Mouse (Mus musculus): ENCODE results near the gene Antxrl.

Antxrl gene

DNA sequence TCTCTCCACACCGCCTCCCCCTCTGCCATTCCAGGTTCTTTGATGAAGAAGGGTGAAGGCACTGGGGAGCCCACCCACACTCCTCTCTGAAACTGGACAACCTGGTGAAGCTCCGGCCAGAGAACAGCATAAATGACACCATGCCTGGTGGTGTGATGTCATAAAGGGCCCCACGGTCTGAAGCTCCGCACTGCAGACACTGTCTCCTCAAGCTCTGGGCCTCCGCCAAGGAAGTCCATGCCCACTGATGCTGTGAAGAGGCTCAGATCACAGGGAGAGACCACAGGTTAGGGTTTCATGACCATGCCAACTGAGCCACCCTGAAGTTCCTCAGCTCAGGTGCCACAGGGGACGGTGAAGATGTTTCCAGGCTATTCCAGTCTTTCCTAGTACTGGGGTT, at the start of gene Antxrl:
Gene Antxrl (plus strand): TSS at position 192 of the 400 bp plus-strand sequence.
- no peak for DNase-seq

DNA sequence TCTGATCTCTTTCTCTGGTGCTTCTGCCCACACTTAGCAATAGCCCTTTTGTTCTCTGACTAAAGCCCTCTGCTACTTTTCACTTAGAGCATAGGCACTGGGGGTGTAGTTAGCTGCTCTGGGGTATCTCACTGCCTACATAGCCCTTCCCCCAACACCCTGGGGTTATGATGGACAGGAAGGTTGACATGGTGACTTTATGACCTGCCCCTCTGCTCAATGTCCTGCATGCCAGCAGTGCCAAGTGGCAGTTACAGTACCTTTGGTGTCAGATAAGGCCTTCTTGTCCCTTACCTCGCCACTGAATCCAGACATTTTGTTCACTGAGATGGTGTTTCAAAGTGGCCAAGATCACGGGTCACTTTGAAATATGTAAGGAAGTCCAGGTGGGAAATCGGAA, 37.4 kb upstream of the Antxrl start, which contains the start of gene Gm30083:
Gene Gm30083 (minus strand): TSS at position 120 of the 400 bp plus-strand sequence.
- DNase-seq = no peak

DNA sequence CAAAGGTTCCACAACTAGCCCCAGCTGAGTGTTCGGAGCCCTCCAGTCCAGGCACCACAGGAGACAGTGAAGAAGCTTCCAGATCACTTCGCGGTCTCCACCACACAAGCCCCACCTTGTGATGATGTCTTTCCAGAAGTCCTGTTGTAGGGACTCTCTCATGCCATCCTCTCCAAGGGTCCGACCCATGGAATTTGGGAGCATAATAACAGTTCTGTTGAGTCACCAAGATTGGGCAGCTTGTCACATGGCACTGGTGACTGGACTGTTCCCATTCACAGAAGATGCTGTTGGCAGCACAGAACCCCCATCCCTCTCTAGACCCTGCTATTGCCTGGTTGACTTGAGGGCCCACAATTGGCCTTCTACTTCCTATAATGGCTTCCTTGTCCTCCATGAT, 36.1 kb upstream of the Antxrl start, which contains the start of gene Gm5460:
Gene Gm5460 (plus strand): TSS at position 378 of the 400 bp plus-strand sequence.
- no peak for DNase-seq

DNA sequence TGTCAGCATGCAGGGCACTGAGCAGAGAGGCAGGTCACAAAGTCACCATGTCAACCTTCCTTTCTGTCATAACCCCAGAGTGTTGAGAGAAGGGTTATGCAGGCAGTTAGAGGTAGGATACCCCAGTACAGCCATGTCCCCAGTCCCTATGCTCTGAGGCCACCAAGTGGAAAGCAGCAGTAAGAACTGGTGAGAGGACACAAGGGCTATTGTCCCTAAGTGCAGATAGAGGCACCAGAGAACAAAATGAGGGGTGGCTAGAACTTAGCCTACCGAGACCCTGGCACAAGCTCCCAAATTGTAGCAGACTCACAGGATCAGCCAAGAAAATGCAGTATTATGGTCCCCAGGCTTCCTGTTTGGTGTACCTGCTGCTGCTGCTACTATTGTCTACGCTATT, 35.6 kb upstream of the Antxrl start:
- no peak for DNase-seq

DNA sequence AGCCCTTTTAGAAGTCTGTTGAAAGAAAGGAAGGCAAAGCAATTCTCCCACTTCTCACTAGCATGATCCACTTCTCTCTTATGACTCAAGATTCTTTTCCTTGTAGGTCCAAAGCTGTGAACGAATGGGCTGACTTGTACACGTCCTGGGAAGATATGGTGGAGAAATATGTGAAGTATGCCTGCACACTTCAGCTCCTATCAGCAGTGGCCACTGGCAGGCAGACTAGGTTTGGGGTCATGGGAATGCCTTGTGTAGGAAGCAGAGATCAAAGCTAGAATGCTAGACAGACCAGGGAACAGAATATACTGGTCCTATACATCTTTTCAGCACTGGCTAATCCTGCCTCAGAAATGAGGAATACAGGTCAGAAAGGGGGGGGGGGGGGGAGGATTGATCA, 25.8 kb upstream of the Antxrl start:
- DNase-seq = no peak

DNA sequence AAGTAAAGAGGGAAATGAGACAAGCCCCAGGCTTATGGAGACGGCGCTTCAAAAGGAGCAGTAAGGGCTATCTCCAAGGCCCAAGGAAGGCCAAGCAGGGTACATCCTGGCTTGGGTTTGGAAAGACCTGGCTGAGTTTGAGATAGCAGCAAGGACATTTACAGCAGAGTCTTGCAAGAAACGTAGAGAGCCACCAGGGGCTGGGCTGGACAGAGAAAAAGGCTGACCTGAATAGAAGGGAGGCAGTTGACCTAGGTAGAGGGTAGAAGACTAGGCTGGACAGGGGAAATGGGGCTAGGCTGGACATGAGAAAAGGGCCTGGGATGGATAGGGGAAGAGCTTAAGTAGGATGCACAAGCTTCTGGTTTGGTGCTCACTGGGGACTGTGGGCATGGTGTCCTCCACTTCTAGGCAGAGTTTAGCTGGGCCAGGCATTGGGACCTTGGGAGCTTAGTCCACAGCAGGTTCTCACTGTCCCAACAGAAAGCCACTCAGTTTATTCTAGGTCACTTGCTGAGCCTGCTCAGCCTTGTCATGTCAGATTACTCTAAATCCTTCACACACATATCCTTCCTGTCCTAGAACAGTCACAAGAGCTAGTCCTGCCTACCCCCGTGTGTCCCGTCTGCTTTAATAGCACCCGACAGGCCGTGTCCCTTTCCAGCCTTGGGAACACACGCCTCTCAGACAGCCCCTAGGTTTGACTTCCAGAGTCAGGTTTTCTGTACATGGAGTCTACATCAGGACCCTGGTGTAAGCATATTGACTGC, 18.5 kb upstream of the Antxrl start:
- DNase-seq = no peak

DNA sequence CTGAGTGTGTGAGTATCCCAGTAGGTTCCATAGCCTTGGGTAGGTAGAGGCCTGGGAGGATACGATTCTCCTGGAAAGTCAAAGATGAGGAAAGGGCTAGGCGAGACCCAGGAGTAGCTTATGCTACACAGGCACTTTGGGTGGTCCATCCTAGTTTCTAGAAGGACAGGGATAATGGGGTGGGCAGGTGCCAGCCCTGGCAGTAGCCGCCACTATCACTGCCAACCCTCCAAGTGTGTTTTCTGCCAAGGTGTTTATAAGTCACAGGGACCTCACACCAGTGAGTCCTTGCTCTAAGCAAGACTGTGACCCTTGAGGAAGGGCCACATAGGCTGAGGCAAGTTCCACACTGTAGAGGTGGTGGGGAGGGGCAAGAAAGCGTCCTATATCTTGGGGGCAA, 11.3 kb upstream of the Antxrl start:
- DNase-seq = no peak

DNA sequence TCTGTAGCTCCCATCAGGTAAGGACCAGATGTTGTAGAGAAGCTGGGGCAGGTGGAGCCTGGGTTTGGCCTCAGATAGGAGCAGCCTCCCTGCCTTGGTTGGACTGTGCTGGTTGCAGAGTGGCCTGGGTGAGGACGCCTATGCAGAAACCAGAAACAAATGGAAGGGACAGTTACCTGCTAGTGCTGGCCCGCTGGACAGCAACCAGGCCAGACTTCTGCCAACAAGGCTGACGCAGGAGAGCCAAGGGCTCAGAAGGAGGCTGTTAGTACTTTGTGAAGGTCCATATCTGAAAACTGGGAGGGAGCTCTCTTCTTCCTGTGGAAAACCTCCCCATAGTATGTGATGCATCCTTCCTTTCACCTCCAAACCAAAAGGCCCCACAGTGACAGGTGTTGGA, 9.2 kb upstream of the Antxrl start:
- no peak for DNase-seq

DNA sequence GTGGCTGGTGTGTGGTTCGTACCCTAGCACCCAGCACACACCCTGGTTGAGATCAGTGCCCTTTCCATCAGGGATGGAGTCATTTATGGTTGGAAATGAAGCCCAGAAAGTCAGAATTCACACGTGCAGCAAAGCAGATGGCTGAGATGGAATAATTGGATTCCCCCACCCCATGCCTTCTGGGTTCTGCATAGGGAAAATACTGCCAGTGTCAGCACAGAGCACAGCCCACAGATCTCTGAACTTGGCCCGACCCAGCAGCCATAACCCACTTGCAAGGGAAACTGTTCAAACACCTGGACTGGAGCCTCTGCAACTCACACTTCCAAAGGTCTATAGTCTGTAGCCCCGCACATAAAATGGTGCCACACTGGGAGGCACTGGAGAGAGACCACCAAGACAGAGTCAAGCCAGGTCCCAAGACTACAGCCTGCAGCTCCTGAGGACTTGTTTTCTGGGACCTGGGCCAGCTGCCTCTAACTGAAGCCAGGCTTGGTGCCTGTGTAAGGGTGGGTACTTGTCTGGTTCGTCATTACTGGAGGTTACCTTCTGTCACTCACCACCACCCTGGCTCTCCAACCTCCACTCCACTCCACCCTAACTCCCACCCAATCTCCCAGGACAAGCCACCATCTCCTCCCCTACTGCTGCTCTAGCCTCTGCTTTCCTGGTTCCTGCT, 2.3 kb upstream of the Antxrl start:
- DNase-seq = no peak

DNA sequence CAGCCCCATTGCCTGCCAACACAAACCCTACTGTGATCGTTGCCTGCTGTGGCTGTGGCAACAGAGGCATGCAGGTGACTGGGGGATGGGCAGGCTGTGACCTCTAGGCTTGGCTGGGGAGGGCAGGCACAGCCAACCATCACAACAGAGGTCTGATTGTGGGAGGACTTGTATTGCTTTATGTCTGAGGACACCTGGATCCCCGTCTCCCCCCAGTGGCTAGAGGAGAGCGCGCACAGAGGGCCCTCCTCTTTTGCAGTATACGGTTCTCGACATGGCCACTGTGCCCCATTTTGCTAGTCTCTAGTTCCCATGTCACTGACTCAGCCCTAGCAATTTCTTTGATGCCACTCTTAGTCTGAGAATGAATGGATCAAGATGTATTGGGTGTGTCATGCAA, 19.2 kb downstream of the Antxrl start:
- no peak for DNase-seq

DNA sequence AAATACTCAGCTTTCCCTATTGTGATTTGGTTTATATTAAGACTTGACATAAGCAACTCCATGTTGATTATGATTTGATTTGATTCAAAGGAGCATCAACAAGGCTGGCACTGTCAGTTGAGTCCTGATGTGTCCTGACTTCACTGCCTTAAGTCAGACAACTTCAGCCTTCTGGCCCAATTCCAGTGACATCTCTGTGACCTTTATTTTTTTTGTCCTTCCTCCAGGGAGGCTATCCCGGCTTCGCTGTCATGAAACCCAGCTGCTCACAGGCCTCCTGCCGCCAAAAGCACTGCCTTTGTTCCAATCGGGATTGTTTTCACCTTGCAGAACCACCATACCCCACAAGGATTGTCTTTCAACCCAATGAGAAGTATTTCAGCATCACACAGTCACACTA, 22.8 kb downstream of the Antxrl start:
- DNase-seq = no peak

DNA sequence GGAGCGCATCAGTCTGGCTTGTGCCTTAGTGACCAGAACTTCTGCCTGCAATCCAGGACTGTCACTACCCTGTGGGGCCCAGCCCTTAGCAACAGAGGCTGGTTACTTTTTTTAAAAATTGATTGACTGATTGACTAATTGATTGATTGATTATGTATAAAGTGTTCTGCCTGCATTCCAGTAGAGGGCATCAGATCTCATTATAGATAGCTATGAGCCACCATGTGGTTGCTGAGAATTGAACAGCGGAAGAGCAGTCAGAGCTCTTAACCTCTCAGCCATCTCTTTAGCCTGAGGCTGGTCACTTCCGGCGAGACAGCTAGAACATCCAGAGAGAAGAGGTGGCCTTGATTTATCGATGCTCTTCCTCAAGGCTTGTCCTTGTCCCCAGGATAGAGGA, 24.7 kb downstream of the Antxrl start:
- no peak for DNase-seq

DNA sequence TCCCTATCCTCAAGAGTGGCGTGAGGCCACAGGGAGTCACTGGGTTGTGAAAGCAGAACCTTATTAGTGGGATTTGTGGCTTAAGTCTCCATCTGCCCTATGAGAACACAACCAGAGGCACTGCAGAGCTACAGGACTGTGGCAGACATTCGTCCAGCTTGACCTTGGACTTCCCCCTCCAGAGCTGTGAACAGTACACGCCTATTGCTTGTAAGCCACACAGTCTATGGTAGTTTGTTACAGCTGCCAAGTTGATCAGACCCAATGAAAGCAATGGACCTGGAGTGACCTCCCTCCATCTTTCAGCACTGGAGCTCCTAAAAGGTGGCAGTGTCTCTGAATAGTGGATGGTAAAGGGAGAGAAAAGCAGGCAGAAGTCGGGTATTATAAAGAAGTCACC, 25.8 kb downstream of the Antxrl start:
- no peak for DNase-seq

DNA sequence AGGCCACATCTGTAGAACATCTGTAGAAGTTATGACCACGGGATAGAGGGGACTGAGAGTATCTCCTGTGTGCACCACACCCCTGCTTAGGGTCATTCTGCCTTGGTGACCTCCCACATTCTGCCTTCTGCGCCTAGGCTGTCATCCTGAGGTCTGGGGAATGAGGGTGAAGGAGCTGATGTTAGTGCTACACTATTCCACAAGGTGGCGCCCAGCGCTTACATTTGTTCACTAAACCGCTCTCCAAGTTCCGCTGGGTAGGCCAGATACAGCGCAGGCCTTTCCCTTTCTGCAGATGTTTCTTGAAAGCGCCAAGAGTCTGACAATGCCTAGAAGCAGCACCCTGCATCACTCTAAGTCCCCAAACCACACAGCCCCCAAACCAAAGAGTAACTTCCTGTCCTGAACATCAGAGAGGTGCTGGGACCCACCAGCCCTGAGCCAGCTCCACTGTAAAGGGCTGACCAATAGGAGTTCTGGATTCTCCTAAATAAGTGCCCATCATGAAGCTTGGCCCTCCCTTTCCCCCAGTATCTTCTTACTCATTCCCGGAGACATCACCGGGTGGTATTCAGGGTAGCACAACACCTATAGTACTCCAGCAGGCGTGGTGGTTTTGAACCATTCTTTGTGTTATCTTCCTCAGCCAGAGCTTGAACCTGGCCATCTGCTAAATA, 28.0 kb downstream of the Antxrl start:
- DNase-seq = peak; percentile 39

DNA sequence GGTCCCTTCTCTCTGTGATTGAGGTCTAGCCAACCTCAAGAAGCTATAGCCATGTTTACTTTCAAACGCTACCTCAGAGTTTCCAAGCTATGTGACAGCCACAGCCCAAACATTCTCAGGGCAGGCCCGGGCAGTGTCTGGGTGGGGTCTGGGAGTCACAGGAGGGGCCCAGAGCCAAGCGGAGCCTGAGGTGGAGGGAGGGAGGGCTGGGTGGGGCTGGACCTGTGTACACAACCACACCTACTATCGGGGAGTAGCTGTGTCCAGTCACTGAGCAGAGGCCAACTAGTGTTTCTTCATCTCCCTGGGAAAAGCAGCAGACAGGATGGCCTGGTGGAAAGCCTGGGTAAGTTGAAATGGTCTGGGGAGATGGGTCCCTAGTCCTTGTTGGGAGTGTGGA, 33.2 kb downstream of the Antxrl start, which contains the start of gene Anxa8:
Gene Anxa8 (plus strand): TSS at position 251 of the 400 bp plus-strand sequence.
- no peak for DNase-seq

DNA sequence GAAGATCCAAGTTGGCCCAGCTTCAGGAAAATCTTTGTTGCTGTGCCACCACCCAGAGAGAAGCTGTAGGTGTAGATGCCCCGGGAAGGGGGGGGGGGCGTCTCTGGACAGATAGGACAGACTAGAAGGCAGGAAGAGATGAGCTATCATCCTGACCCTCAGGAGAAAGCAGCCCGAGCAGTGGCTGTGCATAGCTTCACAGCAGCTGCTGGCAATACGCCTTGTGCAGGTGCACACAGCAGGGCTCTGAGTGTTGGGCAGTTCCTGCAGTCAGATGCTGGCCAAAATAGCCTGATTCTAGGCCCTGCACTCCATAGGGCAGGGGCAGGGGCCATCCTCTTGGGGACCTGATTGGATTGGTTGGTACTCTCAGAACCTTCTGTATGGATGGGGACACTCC, 34.3 kb downstream of the Antxrl start:
- DNase-seq = no peak

DNA sequence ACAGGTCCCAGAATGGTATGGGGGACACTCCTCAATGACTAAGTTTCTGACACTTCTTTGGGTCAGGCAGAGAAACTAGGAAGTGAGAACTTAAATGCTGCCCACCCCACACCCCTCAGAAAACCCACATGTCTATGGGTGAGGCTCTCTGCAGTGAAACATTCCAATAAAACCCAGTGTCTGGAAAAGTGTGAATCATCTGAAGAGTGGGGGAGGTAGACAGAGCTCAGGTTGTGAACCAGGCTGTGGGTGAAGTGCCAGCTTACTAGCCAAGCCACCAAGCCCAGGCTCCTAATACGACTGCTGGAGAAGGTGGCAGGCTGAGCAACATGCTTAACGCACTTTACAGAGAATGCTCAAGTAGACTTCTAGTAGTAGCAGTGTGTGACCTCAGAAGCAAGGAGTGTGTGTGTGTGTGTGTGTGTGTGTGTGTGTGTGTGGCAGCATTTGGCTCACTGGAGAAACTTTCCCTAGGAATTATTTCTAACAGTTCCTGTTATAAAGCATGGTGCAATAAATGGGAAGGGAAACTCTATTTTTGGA, 35.4 kb downstream of the Antxrl start:
- DNase-seq = no peak

DNA sequence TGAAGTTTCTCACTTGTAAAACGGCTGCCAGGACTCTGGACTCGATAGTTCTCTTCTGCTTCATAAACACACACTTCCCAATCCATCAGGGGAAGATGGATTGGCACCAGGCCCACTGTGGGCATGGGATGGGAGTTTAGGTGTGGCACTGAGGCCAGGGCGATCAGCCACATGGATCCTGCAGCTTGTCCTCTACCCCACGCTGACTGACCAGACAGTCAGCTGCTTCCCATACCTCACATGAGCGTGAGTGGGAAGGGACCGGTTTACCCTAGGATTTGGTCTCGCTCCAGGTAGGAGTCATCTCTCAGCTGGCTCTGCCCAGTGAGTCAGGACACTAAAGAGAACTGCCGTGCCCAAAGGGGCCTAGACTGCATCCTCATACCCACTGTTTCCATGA, 37.3 kb downstream of the Antxrl start:
- DNase-seq = no peak

DNA sequence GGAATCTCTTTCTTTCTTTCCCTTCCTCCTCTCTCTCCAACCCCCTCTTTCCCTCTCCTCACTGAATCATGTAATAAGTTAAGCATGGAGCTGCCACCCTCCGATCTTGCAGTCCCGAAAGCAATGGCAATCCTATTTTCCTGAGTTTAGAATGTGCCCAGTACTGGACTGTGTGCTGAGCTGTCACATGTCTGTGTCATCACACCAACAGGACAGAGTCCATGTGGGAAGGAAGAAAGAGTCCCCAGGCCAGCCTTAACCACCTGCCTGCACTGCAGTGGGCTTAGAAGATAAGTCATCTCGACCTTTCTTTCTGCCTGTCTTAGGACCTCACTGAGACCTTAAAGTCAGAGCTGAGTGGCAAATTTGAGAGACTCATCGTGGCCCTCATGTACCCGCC, 39.0 kb downstream of the Antxrl start:
- no peak for DNase-seq

DNA sequence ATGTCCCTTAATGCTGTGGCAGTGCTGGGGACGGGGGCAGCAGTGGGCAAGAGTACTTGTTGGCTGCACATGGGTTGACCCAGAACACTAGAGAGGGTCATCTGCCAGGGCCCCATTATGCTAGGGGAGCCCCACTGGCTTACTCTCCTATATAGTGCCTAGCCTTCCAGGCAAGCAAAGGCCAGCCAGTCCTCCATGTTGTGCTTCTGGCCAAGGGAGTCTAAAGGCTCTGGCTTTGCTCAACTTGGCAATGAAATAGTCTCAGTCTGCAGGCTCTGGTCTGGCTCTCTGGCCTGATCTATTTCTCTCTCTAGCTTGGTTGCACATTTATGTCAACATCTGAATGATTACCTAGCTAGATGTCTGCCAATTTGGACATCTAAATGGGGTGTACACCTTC, 40.3 kb downstream of the Antxrl start:
- DNase-seq = no peak

DNA sequence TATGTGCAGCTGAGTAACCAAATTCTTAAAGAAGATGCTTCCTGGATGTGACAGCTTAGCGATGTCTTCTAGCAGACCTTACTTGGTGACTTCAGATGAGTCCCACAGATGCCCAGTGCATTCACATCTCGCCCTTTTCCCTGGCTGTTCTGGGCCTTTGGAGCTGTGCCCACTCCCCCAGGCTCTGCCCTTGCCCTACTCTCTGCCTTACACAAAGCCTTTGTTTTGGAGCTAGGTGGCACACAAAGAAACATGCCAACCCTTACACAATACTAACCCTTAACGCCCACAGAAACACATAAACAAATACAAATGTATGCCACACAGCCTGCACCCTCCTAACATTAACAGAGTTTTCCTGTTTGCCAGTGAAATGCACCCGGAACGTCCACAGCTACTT, 43.7 kb downstream of the Antxrl start:
- DNase-seq = no peak

DNA sequence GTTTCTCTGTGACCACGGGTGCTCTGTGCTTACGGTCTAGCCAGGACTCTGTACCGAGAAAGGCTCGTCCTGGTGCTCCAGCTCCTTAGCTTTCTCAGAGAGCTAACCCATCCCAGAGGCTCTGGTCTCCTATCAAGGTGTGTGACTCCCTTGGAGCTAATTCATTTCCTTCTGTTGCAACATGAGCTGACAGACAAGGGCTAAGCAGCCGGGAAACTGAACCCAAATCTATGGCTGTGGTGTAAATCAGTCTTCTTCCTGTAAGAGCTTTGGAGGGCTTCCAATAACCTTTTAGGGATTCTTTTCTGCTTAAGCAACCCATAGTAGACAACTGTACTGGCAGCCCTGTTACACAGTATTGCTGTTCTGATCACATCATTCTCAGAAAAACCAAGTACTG, 50.1 kb downstream of the Antxrl start, which contains the start of gene A630023A22Rik:
Gene A630023A22Rik (minus strand): TSS at position 154 of the 400 bp plus-strand sequence.
- no peak for DNase-seq

DNA sequence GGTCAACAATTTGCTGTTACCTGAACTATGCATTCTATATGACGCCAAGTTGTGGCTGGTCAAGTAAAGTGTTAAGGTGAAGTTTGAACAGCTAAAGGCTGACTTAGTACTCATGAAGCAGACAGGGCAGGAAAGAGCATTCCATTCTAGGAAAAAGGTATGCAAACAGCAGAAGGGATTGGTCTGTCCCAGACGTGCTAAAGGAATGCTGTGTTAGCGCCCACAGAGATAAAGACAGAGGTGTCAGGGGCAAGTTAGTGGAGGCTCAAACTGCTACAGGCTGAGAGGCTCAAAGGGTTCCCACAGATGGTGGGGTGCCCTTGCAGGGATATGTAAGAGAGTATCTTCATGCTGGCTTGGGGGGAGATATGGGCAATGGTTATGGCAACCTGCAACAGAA, 51.3 kb downstream of the Antxrl start:
- no peak for DNase-seq
